Mouse (Mus musculus): Measurements from ENCODE around the gene Tbc1d10b.

Gene Tbc1d10b

GRCm38 (mm10) chr7:127225147-127225995 is 17.1 kb upstream of the Tbc1d10b start:
- no peak for DNase-seq (ENCODE audit: low spot score)

GRCm38 (mm10) chr7:127224616-127225015 is 16.3 kb upstream of the Tbc1d10b start:
- DNase-seq (ENCODE audit: low spot score): no peak

- DNase-seq (ENCODE audit: low spot score): no peak
Observed at GRCm38 (mm10) chr7:127223515-127224478, 15.5 kb upstream of the Tbc1d10b start.

GRCm38 (mm10) chr7:127223106-127223505 is 14.8 kb upstream of the Tbc1d10b start:
- DNase-seq (ENCODE audit: low spot score): no peak

GRCm38 (mm10) chr7:127220440-127220839 is 12.2 kb upstream of the Tbc1d10b start:
- no peak for DNase-seq (ENCODE audit: low spot score)

- no peak for DNase-seq (ENCODE audit: low spot score)
Observed at GRCm38 (mm10) chr7:127218670-127219069, 10.4 kb upstream of the Tbc1d10b start.

GRCm38 (mm10) chr7:127217901-127218642 is 9.8 kb upstream of the Tbc1d10b start:
- no peak for DNase-seq (ENCODE audit: low spot score)

- no peak for DNase-seq (ENCODE audit: low spot score)
Observed at GRCm38 (mm10) chr7:127217475-127217874, 9.2 kb upstream of the Tbc1d10b start.

- DNase-seq (ENCODE audit: low spot score): no peak
Observed at GRCm38 (mm10) chr7:127216307-127216706, 8.0 kb upstream of the Tbc1d10b start.

GRCm38 (mm10) chr7:127214981-127215871 is 7.0 kb upstream of the Tbc1d10b start:
- DNase-seq (ENCODE audit: low spot score): no peak

- DNase-seq (ENCODE audit: low spot score): no peak
Observed at GRCm38 (mm10) chr7:127214521-127214920, 6.3 kb upstream of the Tbc1d10b start.

- no peak for DNase-seq (ENCODE audit: low spot score)
Observed at GRCm38 (mm10) chr7:127213930-127214329, 5.7 kb upstream of the Tbc1d10b start.

- DNase-seq (ENCODE audit: low spot score): no peak
Observed at GRCm38 (mm10) chr7:127213485-127213884, 5.2 kb upstream of the Tbc1d10b start.

- DNase-seq (ENCODE audit: low spot score): no peak
Observed at GRCm38 (mm10) chr7:127212432-127213250, 4.4 kb upstream of the Tbc1d10b start.

- DNase-seq (ENCODE audit: low spot score): no peak
Observed at GRCm38 (mm10) chr7:127211014-127211745, 2.9 kb upstream of the Tbc1d10b start.

- DNase-seq (ENCODE audit: low spot score): no peak
Observed at GRCm38 (mm10) chr7:127210266-127210665, 2.0 kb upstream of the Tbc1d10b start.

GRCm38 (mm10) chr7:127209851-127210250 is 1.6 kb upstream of the Tbc1d10b start:
- DNase-seq (ENCODE audit: low spot score): no peak

- peak; percentile 96 for DNase-seq (ENCODE audit: low spot score)
Observed at GRCm38 (mm10) chr7:127208553-127209438, 528 bp upstream of the Tbc1d10b start, which contains the start of gene Mylpf. Gene Mylpf, plus strand, starts transcription at chr7:127208890.

Measured in layer of hippocampus, adult 11-12 months (tissue).